Mouse (Mus musculus) thymus, adult 2 months (tissue): ENCODE results near the gene Zfp365. TPM values are rescaled to one million over a fixed set of nuclear protein-coding genes. Genes with fewer than 3 reads are reported as not detected.

Source experiments
- DNase-seq: peaks from one replicate; pipeline ENCODE4 v3.0.0; 2021
- H3K27ac ChIP-seq: fragments of 200-500 bp; 2 replicates; pipeline ENCODE4 v1.5.1; 2012; ENCODE audit warnings: low read length, control low read depth; ENCODE audit not compliant: control insufficient read depth, insufficient read depth
- H3K27me3 ChIP-seq: fragments of 200-500 bp; 2 replicates; pipeline ENCODE4 v1.6.1; 2012; ENCODE audit warnings: mild to moderate bottlenecking, low read length, moderate library complexity, mixed read lengths; ENCODE audit not compliant: control insufficient read depth, insufficient read depth
- H3K36me3 ChIP-seq: fragments of 200-500 bp; 2 replicates; pipeline ENCODE4 v1.6.1; 2012; ENCODE audit warnings: mild to moderate bottlenecking, low read length, moderate library complexity; ENCODE audit not compliant: control insufficient read depth, insufficient read depth
- H3K4me1 ChIP-seq: fragments of 200-500 bp; replicated peaks from 2 replicates; pipeline ENCODE4 v1.6.1; 2012; ENCODE audit warnings: low read length; ENCODE audit not compliant: control insufficient read depth, insufficient read depth
- H3K4me3 ChIP-seq: fragments of 200-500 bp; 2 replicates; pipeline ENCODE4 v1.5.1; 2012; ENCODE audit warnings: mild to moderate bottlenecking, low read length, control low read depth, moderate library complexity; ENCODE audit not compliant: control insufficient read depth, insufficient read depth
- CTCF ChIP-seq: fragments of 200-500 bp; IDR thresholded peaks from 2 replicates; pipeline ENCODE4 v1.5.1; 2012; ENCODE audit warnings: mild to moderate bottlenecking, control low read depth, low read length, moderate library complexity, borderline replicate concordance; ENCODE audit not compliant: control insufficient read depth, poor library complexity, insufficient read depth; ENCODE audit errors: extremely low read depth
- POLR2A ChIP-seq: fragments of 200-500 bp; IDR thresholded peaks from 2 replicates; pipeline ENCODE4 v1.6.1; 2012; ENCODE audit warnings: mild to moderate bottlenecking, low read length, control low read depth, moderate library complexity; ENCODE audit not compliant: control insufficient read depth, poor library complexity, insufficient read depth; ENCODE audit errors: extremely low read depth
- WGBS: fragments of 180-500 bp; shearing (Covaris S2); methylation state at CpG from one replicate; pipeline ENCODE4 v1.1.7; 2018; 5-methylcytosine and 5-hydroxymethylcytosine counted together
- polyA plus RNA-seq: library from polyadenylated mRNA; depleted of rRNA; stranded (reverse); fragments of >200 nt; gene quantifications from 2 replicates; pipeline ENCODE4 v1.2.3, GENCODE M21; 2012

Zfp365 gene
- polyA plus RNA-seq, 1 experiment, result 1.00 TPM

DNA sequence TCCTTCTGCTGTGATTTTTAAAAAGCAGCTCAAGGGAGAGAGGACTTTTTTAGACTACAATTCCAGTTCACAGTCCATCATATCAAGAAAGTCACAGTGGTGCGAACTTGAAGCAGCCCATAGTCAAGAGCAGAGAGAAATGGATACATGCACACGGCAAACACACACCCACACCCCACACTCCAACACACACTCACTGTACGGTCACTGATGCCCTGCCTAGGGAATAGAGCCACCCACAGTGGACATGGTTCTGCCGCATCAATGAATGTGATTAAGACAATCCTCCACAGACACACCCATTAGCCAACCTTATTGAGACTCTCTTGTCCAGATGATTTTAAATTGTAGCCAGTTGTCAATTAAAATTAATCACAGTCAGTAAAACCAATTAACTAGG, 4.5 kb downstream of the Zfp365 start:
- Histone ChIP-seq H3K36me3 (no peaks in the 10 kb centered on the region), H3K27ac (no peak overlapping the region), H3K27me3 (no peaks in the 10 kb centered on the region), H3K4me3 (no peak overlapping the region), H3K4me1 (peaks cover 11% of the 10 kb centered on the region)
- WGBS, result 99% methylated on average over 4 of the region's 4 CpGs
- DNase-seq, result no peak
- no peak for TF ChIP-seq POLR2A
- TF ChIP-seq CTCF, result no peak

- 100% methylated on average over 2 of the region's 2 CpGs for WGBS
- Histone ChIP-seq H3K36me3 (no peaks in the 10 kb centered on the region), H3K27ac (no peak overlapping the region), H3K4me3 (no peak overlapping the region), H3K4me1 (peaks cover 8% of the 10 kb centered on the region), H3K27me3 (no peaks in the 10 kb centered on the region)
- TF ChIP-seq CTCF (no peak), POLR2A (no peak)
- DNase-seq, result no peak
Observed at GRCm38 (mm10) chr10:67906926-67907325, 5.5 kb downstream of the Zfp365 start.

DNA sequence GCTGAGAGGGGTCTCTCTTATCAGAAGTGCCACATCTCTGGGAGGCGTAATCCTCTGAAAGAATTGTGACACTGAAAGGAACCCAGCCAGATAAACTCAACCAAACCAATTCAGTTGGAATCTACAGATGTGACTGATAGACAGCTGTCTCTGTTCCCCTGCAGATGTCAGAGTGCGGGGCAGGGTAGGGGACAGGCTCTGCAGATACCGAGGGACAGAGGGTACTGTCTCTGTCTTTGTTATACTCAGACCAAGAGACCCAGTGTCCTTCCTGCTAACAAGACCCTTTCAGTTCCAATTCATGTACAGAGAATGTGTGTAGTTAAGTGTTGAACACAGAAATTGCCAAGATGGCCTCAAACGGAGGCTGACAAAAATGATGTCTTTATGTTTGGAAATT, 6.4 kb downstream of the Zfp365 start:
- no peaks in the 10 kb centered on the region for H3K36me3 ChIP-seq
- 87% methylated on average over 4 of the region's 4 CpGs for WGBS
- H3K4me3 ChIP-seq, result no peak overlapping the region
- DNase-seq, result no peak
- H3K27ac ChIP-seq, result no peak overlapping the region
- TF ChIP-seq CTCF (no peak), POLR2A (no peak)
- peaks cover 5% of the 10 kb centered on the region; the same call in 1 of the 2 replicates for H3K4me1 ChIP-seq
- no peaks in the 10 kb centered on the region for H3K27me3 ChIP-seq

GRCm38 (mm10) chr10:67903387-67903786, 9.1 kb downstream of the Zfp365 start:
- WGBS, result 94% methylated on average over 7 of the region's 7 CpGs
- no peak for TF ChIP-seq CTCF
- TF ChIP-seq POLR2A, result no peak

GRCm38 (mm10) chr10:67901179-67901578, 11.3 kb downstream of the Zfp365 start:
- no peak overlapping the region for H3K27ac ChIP-seq
- H3K36me3 ChIP-seq, result no peaks in the 10 kb centered on the region
- DNase-seq, result no peak
- WGBS, result 91% methylated on average over 5 of the region's 5 CpGs
- H3K4me1 ChIP-seq, result peaks cover 14% of the 10 kb centered on the region
- TF ChIP-seq CTCF (no peak), POLR2A (no peak)
- H3K4me3 ChIP-seq, result no peak overlapping the region
- H3K27me3 ChIP-seq, result no peaks in the 10 kb centered on the region

More at GRCm38 (mm10) chr10:67903387-67903786, 9.1 kb downstream of the Zfp365 start:
- no peak overlapping the region for H3K27ac ChIP-seq
- H3K27me3 ChIP-seq, result no peaks in the 10 kb centered on the region
- H3K36me3 ChIP-seq, result no peaks in the 10 kb centered on the region
- H3K4me3 ChIP-seq, result no peak overlapping the region
- H3K4me1 ChIP-seq, result peaks cover 11% of the 10 kb centered on the region
- DNase-seq, result no peak

DNA sequence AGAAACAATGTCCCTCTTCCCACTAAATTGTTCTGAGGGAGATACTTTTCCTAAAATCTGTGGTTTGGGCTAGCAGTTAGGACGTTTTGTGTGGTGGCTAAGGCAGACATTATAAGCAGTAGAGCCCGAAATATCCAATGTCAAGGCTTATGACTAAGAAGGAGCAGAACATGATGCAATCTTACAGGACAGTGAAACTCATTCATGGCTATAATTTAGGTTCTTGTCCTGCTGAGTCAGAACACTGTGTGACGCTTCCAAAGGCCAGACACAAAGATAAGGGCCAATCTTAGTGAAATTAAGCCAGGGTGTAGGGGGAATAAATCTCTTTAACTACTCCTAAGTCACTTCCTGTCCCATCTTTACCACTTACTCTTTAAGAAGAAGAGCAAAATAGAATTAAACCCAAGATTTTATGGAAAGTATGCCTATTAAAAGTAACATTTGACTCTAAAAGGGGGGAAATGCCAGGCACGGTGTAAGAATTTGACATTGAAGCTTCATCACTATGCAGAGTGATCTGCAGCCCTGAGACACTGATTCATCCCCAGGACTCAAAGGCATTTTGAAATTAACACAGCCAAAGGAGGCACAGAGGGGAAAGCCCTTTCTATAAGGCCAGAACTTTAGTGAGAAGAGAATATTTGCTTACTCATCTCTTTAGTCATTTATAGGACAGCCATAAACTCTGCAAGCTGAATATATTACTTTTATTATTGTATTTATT, 13.3 kb downstream of the Zfp365 start:
- Histone ChIP-seq H3K27ac (no peak overlapping the region), H3K4me3 (no peak overlapping the region), H3K4me1 (peaks cover 14% of the 10 kb centered on the region), H3K27me3 (no peaks in the 10 kb centered on the region), H3K36me3 (no peaks in the 10 kb centered on the region)
- TF ChIP-seq CTCF (no peak), POLR2A (no peak)
- DNase-seq, result no peak
- 91% methylated on average over 4 of the region's 4 CpGs for WGBS

GRCm38 (mm10) chr10:67898355-67898935, 14.0 kb downstream of the Zfp365 start:
- Histone ChIP-seq H3K4me3 (no peak overlapping the region), H3K36me3 (no peaks in the 10 kb centered on the region), H3K4me1 (peaks cover 14% of the 10 kb centered on the region), H3K27me3 (no peaks in the 10 kb centered on the region), H3K27ac (no peak overlapping the region)
- DNase-seq, result no peak
- TF ChIP-seq CTCF, result no peak
- TF ChIP-seq POLR2A, result no peak
- WGBS, result 53% methylated on average over 9 of the region's 9 CpGs
